Mouse (Mus musculus): ENCODE results near the gene Btbd11. TPM values are rescaled to one million over a fixed set of nuclear protein-coding genes. Genes with fewer than 3 reads are reported as not detected.

Btbd11 gene
- polyA plus RNA-seq, 1 experiment from 2014 or later: 4.7 TPM

GRCm38 (mm10) chr10:85522220-85522760 is 135.7 kb downstream of the Btbd11 start:
- Histone ChIP-seq H3K27me3 (ENCODE audit: low read depth, poor library complexity, severe bottlenecking) (no peaks in the 10 kb centered on the region), H3K9me3 (replicated peaks) (no peaks in the 10 kb centered on the region), H3K4me3 (no peak overlapping the region), H3K4me1 (peaks cover 19% of the 10 kb centered on the region), H3K36me3 (no peaks in the 10 kb centered on the region), H3K27ac (replicated peaks) (no peak overlapping the region)
- WGBS: 88% methylated on average over 7 of the region's 7 CpGs
- DNase-seq (ENCODE audit: low spot score): no peak

DNA sequence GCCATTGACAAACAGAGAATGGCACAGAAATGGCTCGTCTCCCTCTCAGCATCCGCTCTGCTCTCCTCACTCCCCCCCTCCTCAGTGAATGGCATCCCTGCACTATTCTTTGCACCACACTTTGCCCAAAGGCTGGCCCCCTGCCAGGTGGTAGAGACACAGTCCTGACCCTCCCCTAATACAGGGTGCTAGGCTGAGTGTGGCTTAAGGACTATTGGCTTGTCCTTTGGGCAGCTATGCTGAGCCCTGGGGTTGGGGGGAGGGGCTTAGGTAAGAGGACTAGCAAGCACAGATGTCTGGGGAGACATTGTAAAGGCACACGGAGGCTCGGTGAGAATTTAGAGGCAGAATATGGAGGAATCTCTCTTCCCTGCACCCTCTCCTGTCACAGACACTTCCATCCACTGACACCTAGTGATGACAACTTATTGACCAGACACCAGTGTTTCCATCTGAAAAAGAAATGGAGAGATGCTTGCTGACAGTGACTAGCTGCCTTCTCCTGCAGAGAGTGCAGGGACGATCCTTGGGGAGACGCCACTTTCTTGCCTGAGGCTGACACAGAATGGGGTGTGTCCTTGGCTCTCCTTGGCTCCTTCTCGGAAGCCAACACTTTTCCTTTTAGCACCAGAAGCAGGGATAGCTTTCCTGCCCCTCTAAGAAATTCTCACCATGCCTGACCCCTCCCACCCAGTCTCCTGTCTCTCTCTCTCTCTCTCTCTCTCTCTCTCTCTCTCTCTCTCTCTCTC is 138.8 kb downstream of the Btbd11 start:
- WGBS: 32% methylated on average over 7 of the region's 7 CpGs
- DNase-seq (ENCODE audit: low spot score): no peak
- Histone ChIP-seq H3K27ac (replicated peaks) (no peak overlapping the region), H3K4me1 (peaks cover 19% of the 10 kb centered on the region), H3K9me3 (replicated peaks) (no peaks in the 10 kb centered on the region), H3K27me3 (ENCODE audit: low read depth, poor library complexity, severe bottlenecking) (no peaks in the 10 kb centered on the region), H3K4me3 (no peak overlapping the region), H3K36me3 (no peaks in the 10 kb centered on the region)

DNA sequence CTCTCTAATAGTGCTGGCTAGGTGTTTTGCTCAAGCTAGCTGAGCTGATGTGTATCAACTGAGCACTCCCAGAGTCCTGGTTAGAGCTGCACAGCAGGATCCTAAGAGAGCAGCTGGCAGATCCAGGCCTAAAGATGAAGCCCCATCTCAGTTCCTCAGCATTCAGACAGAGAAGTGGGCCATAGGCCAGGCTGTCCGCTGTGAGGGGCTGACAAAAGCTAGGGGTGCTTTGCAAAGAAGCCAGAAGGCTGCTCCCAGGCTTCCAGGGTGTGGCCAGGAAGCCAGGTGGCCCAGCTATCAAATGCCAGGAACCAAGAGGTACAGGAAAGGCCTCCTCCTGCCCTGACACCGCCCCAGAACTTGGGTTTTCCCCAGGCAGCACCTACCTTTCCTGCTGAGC is 140.0 kb downstream of the Btbd11 start:
- WGBS: 53% methylated on average over 2 of the region's 2 CpGs
- Histone ChIP-seq H3K4me3 (no peak overlapping the region), H3K36me3 (no peaks in the 10 kb centered on the region), H3K9me3 (replicated peaks) (no peaks in the 10 kb centered on the region), H3K27me3 (ENCODE audit: low read depth, poor library complexity, severe bottlenecking) (no peaks in the 10 kb centered on the region), H3K27ac (replicated peaks) (peak overlapping the region; percentile 6; the same call in 1 of the 2 replicates), H3K4me1 (peaks cover 19% of the 10 kb centered on the region)
- DNase-seq (ENCODE audit: low spot score): no peak

DNA sequence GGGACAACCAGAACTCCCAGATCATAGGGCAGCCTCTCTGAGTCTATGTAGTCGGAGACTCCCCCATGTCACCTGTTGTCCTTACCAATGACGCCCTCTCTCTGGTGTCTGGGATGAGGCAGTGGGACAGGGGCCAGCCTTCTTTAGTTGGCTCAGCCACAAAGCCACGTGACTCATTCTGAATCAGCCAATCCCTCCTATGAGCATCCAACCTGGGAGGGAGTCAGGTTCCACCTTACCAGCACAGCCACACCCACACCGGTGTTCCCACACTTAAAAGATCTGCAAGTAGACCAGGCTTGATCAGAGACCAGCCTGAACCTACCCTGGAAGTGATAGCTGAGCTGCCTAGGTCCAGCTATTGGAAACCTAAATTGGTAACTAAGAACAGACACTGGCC is 141.1 kb downstream of the Btbd11 start:
- DNase-seq (ENCODE audit: low spot score): no peak
- WGBS: 61% methylated on average over 4 of the region's 4 CpGs
- Histone ChIP-seq H3K4me3 (no peak overlapping the region), H3K4me1 (peaks cover 19% of the 10 kb centered on the region), H3K27ac (replicated peaks) (no peak overlapping the region), H3K36me3 (no peaks in the 10 kb centered on the region), H3K9me3 (replicated peaks) (no peaks in the 10 kb centered on the region), H3K27me3 (ENCODE audit: low read depth, poor library complexity, severe bottlenecking) (no peaks in the 10 kb centered on the region)

DNA sequence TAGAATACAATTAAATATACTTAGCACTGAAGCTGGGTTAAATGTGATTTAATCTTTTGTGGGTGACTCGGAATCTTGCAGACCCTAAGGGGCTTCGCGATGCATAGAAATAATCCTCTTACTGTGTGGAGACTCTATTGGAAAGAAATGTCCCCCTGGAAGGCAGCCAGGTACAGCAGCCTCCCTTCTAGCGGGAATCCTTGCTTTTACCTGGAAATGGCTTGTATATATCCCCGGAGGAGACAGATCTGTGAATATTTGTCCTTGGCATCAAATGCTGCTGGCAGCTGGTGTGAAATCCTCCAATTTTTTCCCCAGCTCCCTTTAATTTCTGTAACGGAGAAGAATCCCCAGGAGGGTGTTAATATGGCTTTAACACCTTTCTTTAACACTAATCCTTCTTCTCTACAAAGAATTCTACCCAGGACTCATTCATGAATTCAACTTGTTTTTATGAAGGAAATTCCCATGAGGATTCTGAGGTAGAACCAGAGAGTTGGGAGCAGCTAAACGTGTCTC is 146.6 kb downstream of the Btbd11 start:
- Histone ChIP-seq H3K36me3 (no peaks in the 10 kb centered on the region), H3K9me3 (replicated peaks) (no peaks in the 10 kb centered on the region), H3K27me3 (ENCODE audit: low read depth, poor library complexity, severe bottlenecking) (no peaks in the 10 kb centered on the region), H3K27ac (replicated peaks) (no peak overlapping the region), H3K4me3 (no peak overlapping the region), H3K4me1 (peaks cover 3% of the 10 kb centered on the region; the same call in 1 of the 2 replicates)
- WGBS: 60% methylated on average over 7 of the region's 7 CpGs
- DNase-seq (ENCODE audit: low spot score): no peak

DNA sequence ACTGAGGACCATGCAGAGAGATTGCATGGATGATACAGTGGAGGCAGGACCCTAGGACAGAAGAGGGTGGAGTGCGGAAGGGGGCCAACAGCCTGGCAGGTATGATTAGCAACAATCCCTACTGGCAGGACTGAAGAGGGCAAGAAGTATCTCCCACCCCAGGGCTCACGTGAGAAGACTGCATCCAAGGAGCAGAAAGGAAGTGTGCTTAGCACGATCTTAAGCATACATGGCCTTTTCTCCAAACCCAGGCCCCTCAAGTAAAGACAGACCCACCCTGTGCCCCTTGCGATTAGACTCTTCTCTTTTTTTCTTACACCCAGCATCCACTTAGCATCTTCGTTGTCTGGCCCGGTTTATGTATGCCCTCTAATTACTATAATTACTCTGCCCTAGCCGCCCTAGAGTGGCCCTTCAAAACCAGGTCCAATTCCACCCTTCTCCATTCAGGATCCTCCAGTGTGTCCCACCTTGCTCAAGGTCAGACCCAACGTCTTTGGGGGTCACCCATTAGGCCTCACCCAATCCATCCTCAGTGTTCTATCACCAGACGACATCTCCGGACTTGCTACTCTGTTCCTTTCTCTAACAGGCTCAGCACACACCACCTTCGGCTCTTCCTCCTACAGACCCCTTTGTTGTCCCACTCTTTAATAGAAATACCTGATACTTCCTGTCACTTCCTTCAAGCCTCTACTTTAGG is 151.6 kb downstream of the Btbd11 start:
- H3K27me3 ChIP-seq (ENCODE audit: low read depth, poor library complexity, severe bottlenecking): no peaks in the 10 kb centered on the region
- H3K9me3 ChIP-seq (replicated peaks): no peaks in the 10 kb centered on the region
- WGBS: 90% methylated on average over 11 of the region's 11 CpGs
- no peaks in the 10 kb centered on the region for H3K36me3 ChIP-seq
- peaks cover 21% of the 10 kb centered on the region for H3K4me1 ChIP-seq
- no peak overlapping the region for H3K4me3 ChIP-seq
- H3K27ac ChIP-seq (replicated peaks): no peak overlapping the region
- no peak for DNase-seq (ENCODE audit: low spot score)

DNA sequence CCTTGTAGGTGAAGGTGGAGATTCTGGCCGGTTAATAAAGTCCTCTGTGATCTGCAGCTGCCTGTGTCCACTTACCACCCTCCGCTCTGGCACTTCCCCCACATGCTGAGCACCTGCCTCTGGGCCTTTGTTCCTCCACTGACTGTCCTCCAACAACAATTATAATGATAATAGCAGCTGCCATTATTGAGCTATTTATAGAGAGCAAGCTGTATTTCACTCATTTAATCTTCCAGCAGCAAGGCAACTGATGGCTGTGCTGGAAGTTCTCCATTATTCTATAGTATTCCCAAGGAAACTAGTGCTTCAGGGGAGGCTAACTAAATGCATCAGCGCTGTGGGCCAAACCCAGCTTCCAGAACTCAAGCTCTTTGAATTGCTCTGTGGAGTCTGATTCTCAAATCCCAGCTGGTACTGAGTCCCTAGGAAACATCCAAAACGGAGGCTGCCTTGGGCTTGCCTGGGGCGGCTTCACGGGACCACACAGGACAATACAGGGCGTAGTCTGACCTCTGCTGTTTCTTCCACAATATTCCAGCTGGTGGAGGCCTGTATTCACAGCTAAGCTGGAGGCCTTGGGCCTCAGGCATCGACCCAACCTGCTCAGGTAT is 153.0 kb downstream of the Btbd11 start:
- H3K36me3 ChIP-seq: no peaks in the 10 kb centered on the region
- peak overlapping the region; percentile 78 for H3K27ac ChIP-seq (replicated peaks)
- peak; percentile 45 for DNase-seq (ENCODE audit: low spot score)
- H3K4me1 ChIP-seq: peaks cover 26% of the 10 kb centered on the region
- H3K9me3 ChIP-seq (replicated peaks): no peaks in the 10 kb centered on the region
- no peaks in the 10 kb centered on the region for H3K27me3 ChIP-seq (ENCODE audit: low read depth, poor library complexity, severe bottlenecking)
- WGBS: 19% methylated on average over 8 of the region's 8 CpGs
- H3K4me3 ChIP-seq: no peak overlapping the region

GRCm38 (mm10) chr10:85540311-85541093 is 153.9 kb downstream of the Btbd11 start:
- 91% methylated on average over 13 of the region's 13 CpGs for WGBS
- Histone ChIP-seq H3K36me3 (no peaks in the 10 kb centered on the region), H3K27me3 (ENCODE audit: low read depth, poor library complexity, severe bottlenecking) (no peaks in the 10 kb centered on the region), H3K27ac (replicated peaks) (peak overlapping the region; percentile 78; the same call in 1 of the 2 replicates), H3K4me1 (peaks cover 32% of the 10 kb centered on the region), H3K9me3 (replicated peaks) (no peaks in the 10 kb centered on the region), H3K4me3 (no peak overlapping the region)
- no peak for DNase-seq (ENCODE audit: low spot score)

- DNase-seq (ENCODE audit: low spot score): no peak
- Histone ChIP-seq H3K27me3 (ENCODE audit: low read depth, poor library complexity, severe bottlenecking) (no peaks in the 10 kb centered on the region), H3K36me3 (no peaks in the 10 kb centered on the region), H3K27ac (replicated peaks) (no peak overlapping the region), H3K4me3 (no peak overlapping the region), H3K9me3 (replicated peaks) (no peaks in the 10 kb centered on the region), H3K4me1 (peaks cover 32% of the 10 kb centered on the region)
- 99% methylated on average over 3 of the region's 3 CpGs for WGBS
Measured at GRCm38 (mm10) chr10:85541481-85541880, 154.9 kb downstream of the Btbd11 start.

- 95% methylated on average over 14 of the region's 14 CpGs for WGBS
- no peak overlapping the region for H3K27ac ChIP-seq (replicated peaks)
- DNase-seq (ENCODE audit: low spot score): no peak
Measured at GRCm38 (mm10) chr10:85541892-85542630, 155.4 kb downstream of the Btbd11 start.

DNA sequence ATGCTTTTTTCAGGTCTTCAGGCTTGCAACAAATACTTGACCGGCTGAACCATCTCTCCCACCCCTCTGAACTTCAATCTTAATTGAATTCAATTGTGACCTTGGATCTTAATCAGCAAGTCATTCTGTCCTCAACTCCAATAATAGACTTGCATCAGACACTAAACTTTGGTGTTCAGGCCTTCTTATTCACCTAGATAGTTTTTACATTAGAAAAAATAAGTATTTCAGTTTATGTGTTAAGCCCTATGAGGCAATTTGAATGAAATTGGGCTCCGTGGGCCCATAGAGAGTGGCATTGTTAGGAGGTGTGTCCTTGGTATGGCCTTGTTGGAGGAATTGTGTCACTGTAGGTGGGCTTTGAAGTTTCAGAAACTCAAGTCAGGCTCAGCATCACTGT is 156.7 kb downstream of the Btbd11 start:
- peaks cover 32% of the 10 kb centered on the region for H3K4me1 ChIP-seq
- no peak overlapping the region for H3K27ac ChIP-seq (replicated peaks)
- no peaks in the 10 kb centered on the region for H3K27me3 ChIP-seq (ENCODE audit: low read depth, poor library complexity, severe bottlenecking)
- DNase-seq (ENCODE audit: low spot score): no peak
- H3K4me3 ChIP-seq: no peak overlapping the region
- WGBS: 83% methylated on average over 2 of the region's 2 CpGs
- no peaks in the 10 kb centered on the region for H3K9me3 ChIP-seq (replicated peaks)
- H3K36me3 ChIP-seq: no peaks in the 10 kb centered on the region

More at GRCm38 (mm10) chr10:85541892-85542630, 155.4 kb downstream of the Btbd11 start:
- no peak overlapping the region for H3K4me3 ChIP-seq
- peaks cover 32% of the 10 kb centered on the region for H3K4me1 ChIP-seq
- H3K27me3 ChIP-seq (ENCODE audit: low read depth, poor library complexity, severe bottlenecking): no peaks in the 10 kb centered on the region
- H3K36me3 ChIP-seq: no peaks in the 10 kb centered on the region
- no peaks in the 10 kb centered on the region for H3K9me3 ChIP-seq (replicated peaks)
